Mouse (Mus musculus): Measurements from ENCODE around the gene Gm6993. TPM values are rescaled to one million over a fixed set of nuclear protein-coding genes. Genes with fewer than 3 reads are reported as not detected.

Gm6993 gene
- not detected for polyA plus RNA-seq (2015; fragmentation: Illumina TruSeq; extraction: RNeasy Lipid Tissue Mini Kit (QIAGEN cat#74804); ENCODE audit: insufficient read depth, low read depth, low replicate concordance)

GRCm38 (mm10) chr12:31240470-31240869 lies at the start of gene Gm6993:
Gene Gm6993, plus strand, starts transcription at chr12:31240770.

DNA sequence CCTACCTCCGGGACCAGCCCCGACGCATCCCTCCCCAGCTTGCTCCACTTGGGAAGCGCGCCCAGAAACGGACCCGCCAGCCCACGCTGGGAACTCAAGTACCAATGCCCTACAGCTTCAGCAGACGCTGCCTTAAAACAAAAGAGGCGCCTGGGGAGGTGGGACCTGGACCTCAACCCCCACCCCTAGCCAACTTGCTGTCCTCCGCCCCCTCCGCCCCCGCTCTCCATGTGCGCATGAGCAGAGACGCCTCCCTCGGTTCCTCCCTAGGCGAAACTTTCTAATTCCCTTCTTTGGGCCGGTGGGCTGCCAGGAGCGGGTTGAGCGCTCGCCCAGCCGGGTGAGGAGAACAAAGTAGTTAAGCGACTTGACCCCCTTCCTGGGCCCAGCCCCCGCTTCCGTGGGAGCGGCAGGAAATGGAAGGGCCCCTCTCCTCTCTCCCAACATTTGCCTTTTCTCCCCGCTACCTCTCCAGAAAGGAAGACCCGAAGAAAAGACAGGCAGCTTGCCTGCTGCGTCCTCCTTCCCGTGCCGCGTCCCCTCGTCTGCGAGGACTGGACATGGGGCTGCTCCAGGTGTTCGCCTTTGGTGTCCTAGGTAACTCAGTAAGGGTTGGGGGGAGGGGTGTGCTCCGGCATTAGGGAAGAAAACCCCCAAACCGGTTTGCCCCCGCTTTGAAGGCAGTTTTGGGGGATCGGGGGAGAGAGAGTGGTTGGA lies 24.6 kb downstream of the Gm6993 start, which contains the start of gene Lamb1:
Lamb1 (plus strand) TSS at position 230 of the 717 bp plus-strand sequence.

Other genes starting within 250 kb of the Gm6993 start
- gene Fam110c, start 166.9 kb upstream of the Gm6993 start, polyA plus RNA-seq (2015; fragmentation: Illumina TruSeq; extraction: RNeasy Lipid Tissue Mini Kit (QIAGEN cat#74804); ENCODE audit: insufficient read depth, low read depth, low replicate concordance) = 4.3 TPM
- gene Lamb1, start 24.5 kb downstream of the Gm6993 start, polyA plus RNA-seq (2015; fragmentation: Illumina TruSeq; extraction: RNeasy Lipid Tissue Mini Kit (QIAGEN cat#74804); ENCODE audit: insufficient read depth, low read depth, low replicate concordance) = 19.4 TPM
- gene Dld, start 110.7 kb downstream of the Gm6993 start, polyA plus RNA-seq (2015; fragmentation: Illumina TruSeq; extraction: RNeasy Lipid Tissue Mini Kit (QIAGEN cat#74804); ENCODE audit: insufficient read depth, low read depth, low replicate concordance) = 17.7 TPM
- gene Slc26a3, start 150.1 kb downstream of the Gm6993 start, polyA plus RNA-seq (2015; fragmentation: Illumina TruSeq; extraction: RNeasy Lipid Tissue Mini Kit (QIAGEN cat#74804); ENCODE audit: insufficient read depth, low read depth, low replicate concordance) = not detected